Mouse (Mus musculus): ENCODE measurements at regions not wholly inside any gene's neighbourhood (a gene's known extent, or its start where the extent isn't known, plus 50 kb on each side); places are given as distances from the start of the nearest gene placed in this dataset.

DNA sequence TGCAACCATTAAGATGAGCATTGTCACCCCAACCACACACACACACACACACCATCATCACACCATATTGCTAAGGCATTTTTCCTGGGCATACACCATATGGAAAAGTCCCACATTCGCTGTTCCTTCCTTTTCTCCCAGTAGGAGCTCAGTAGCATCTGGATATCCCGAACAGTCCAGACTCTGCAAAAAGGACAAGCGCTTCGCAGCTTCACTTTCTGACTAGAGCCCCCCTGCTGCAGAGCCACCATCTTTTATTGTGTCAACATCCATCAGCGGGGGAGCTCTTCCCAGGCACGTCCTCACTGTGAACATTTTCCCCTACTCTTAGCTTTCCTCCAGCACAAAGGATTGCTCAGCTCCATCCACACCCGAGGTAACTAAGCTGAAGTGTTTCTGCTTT, 300.1 kb downstream of the Mat2b start:
- no peaks in the 10 kb centered on the region for H3K27me3 ChIP-seq (ENCODE audit: control insufficient read depth, insufficient read depth, low read length)
- H3K4me1 ChIP-seq (ENCODE audit: control insufficient read depth, insufficient read depth, low read length): no peaks in the 10 kb centered on the region
- ATAC-seq (ENCODE audit: low FRiP score) (peak; percentile 47; the same call in 1 of the 2 replicates), DNase-seq (ENCODE audit: low spot score, missing footprints) (no peak)
- H3K27ac ChIP-seq (ENCODE audit: low read depth, low read length): peak overlapping the region; percentile 46; the same call in 1 of the 2 replicates
- H3K4me3 ChIP-seq (ENCODE audit: low read depth, low read length): no peak overlapping the region
- no peak overlapping the region for H3K4me2 ChIP-seq
- H3K9me3 ChIP-seq (ENCODE audit: control insufficient read depth, low read length): no peaks in the 10 kb centered on the region
- H3K9ac ChIP-seq (ENCODE audit: low read length): no peak overlapping the region
- no peaks in the 10 kb centered on the region for H3K36me3 ChIP-seq (ENCODE audit: control insufficient read depth, insufficient read depth, low read length)
- WGBS: 41% methylated on average over 7 of the region's 7 CpGs

DNA sequence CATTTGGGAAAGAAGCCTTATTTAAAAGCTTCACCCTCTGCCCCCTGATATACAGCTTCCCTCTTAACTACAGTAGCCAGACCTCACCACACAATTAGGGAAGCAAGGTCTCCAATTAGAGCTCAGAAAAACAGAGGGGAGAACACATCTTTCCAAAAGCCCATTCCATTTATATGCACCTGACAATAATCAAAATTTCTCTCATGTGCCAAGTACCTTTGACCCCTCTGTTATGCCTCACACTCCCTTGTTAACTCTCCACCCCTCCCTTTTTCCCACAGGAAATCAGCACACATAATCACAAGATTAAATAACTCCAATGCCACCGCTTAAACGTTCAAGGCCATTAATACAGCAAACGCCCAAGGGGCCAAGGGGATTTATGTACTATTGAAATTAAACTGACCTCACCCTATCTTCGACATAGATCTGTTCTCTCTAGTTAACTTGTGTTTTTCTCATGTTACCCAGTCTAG, 300.7 kb downstream of the Mat2b start:
- Histone ChIP-seq H3K4me3 (ENCODE audit: low read depth, low read length) (no peak overlapping the region), H3K4me2 (no peak overlapping the region), H3K27ac (ENCODE audit: low read depth, low read length) (no peak overlapping the region), H3K4me1 (ENCODE audit: control insufficient read depth, insufficient read depth, low read length) (no peaks in the 10 kb centered on the region), H3K9ac (ENCODE audit: low read length) (no peak overlapping the region), H3K36me3 (ENCODE audit: control insufficient read depth, insufficient read depth, low read length) (no peaks in the 10 kb centered on the region), H3K27me3 (ENCODE audit: control insufficient read depth, insufficient read depth, low read length) (no peaks in the 10 kb centered on the region), H3K9me3 (ENCODE audit: control insufficient read depth, low read length) (no peaks in the 10 kb centered on the region)
- DNase-seq (ENCODE audit: low spot score, missing footprints) (no peak), ATAC-seq (ENCODE audit: low FRiP score) (peak; percentile 64; the same call in 1 of the 2 replicates)
- WGBS: 57% methylated on average over 4 of the region's 4 CpGs

DNA sequence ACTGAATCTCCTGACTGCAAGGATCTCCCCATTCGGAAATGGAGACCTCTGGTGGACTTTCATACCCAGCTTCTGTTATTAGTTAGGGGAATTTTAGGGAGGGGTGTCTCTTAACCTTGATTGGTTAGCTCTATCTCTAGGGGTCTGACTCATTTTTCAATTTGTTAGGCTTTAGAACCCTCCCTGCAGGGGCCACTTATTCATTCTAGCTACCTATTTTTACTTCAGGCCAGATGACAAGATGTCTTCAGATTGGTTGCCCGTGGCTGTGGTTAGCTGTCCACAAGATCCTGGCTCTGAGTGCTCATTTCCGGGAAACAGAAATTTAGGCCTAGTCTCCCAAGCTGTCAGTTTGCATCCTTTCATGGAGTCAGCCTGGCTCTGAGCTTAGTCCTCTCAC, 314.3 kb downstream of the Mat2b start:
- Histone ChIP-seq H3K9me3 (ENCODE audit: control insufficient read depth, low read length) (no peaks in the 10 kb centered on the region), H3K27me3 (ENCODE audit: control insufficient read depth, insufficient read depth, low read length) (no peaks in the 10 kb centered on the region), H3K4me3 (ENCODE audit: low read depth, low read length) (no peak overlapping the region), H3K36me3 (ENCODE audit: control insufficient read depth, insufficient read depth, low read length) (no peaks in the 10 kb centered on the region), H3K27ac (ENCODE audit: low read depth, low read length) (no peak overlapping the region), H3K9ac (ENCODE audit: low read length) (no peak overlapping the region), H3K4me1 (ENCODE audit: control insufficient read depth, insufficient read depth, low read length) (no peaks in the 10 kb centered on the region), H3K4me2 (no peak overlapping the region)
- 70% methylated on average over 3 of the region's 3 CpGs for WGBS
- ATAC-seq (ENCODE audit: low FRiP score) (no peak), DNase-seq (ENCODE audit: low spot score, missing footprints) (no peak)

DNA sequence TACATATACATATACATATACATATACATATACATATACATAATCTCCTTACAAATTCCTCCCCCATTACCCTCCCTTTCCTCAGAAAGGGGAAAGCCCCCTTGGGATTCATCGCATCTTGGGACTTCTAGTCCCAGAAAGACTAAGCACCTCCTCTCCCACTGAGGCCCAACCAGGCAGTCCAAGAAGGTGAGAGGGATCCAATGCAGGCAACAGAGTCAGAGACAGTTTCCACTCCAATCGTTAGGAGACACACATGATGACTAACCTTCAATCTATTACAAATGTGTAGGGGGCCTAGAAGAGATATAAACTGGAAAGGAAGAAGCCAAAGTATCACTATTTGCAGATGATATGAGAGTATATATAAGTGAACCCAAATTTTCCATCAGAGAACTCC, 323.3 kb downstream of the Mat2b start:
- ATAC-seq (ENCODE audit: low FRiP score) (no peak), DNase-seq (ENCODE audit: low spot score, missing footprints) (peak; percentile 79)
- no peak overlapping the region for H3K4me2 ChIP-seq
- H3K4me1 ChIP-seq (ENCODE audit: control insufficient read depth, insufficient read depth, low read length): no peaks in the 10 kb centered on the region
- no peaks in the 10 kb centered on the region for H3K9me3 ChIP-seq (ENCODE audit: control insufficient read depth, low read length)
- no peaks in the 10 kb centered on the region for H3K27me3 ChIP-seq (ENCODE audit: control insufficient read depth, insufficient read depth, low read length)
- no peak overlapping the region for H3K4me3 ChIP-seq (ENCODE audit: low read depth, low read length)
- 87% methylated on average over 2 of the region's 2 CpGs for WGBS
- no peak overlapping the region for H3K27ac ChIP-seq (ENCODE audit: low read depth, low read length)
- no peaks in the 10 kb centered on the region for H3K36me3 ChIP-seq (ENCODE audit: control insufficient read depth, insufficient read depth, low read length)
- H3K9ac ChIP-seq (ENCODE audit: low read length): no peak overlapping the region

DNA sequence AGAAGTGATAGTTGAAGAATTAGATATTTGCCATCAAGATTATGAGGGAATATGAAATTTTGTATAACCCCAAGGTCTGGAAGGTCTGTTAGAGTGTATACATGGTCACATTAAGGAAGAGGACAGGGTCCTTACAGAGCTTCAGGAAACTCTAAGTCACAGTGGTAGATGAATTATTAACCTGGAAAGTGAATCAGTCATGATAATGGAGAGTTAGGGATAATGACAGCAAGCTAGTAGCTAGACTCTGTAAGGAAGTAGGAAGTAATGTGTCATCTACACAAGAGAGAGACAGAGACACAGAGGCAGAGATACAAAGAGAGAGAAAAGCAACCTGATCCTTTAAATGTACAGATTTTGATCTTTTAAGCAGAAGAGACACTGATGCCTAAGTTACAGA, 328.4 kb downstream of the Mat2b start:
- H3K36me3 ChIP-seq (ENCODE audit: control insufficient read depth, insufficient read depth, low read length): no peaks in the 10 kb centered on the region
- no peak overlapping the region for H3K4me3 ChIP-seq (ENCODE audit: low read depth, low read length)
- H3K4me1 ChIP-seq (ENCODE audit: control insufficient read depth, insufficient read depth, low read length): no peaks in the 10 kb centered on the region
- H3K9ac ChIP-seq (ENCODE audit: low read length): no peak overlapping the region
- H3K9me3 ChIP-seq (ENCODE audit: control insufficient read depth, low read length): no peaks in the 10 kb centered on the region
- H3K27ac ChIP-seq (ENCODE audit: low read depth, low read length): no peak overlapping the region
- no peaks in the 10 kb centered on the region for H3K27me3 ChIP-seq (ENCODE audit: control insufficient read depth, insufficient read depth, low read length)
- ATAC-seq (ENCODE audit: low FRiP score) (no peak), DNase-seq (ENCODE audit: low spot score, missing footprints) (no peak)
- no peak overlapping the region for H3K4me2 ChIP-seq

GRCm38 (mm10) chr11:40362530-40363185, 332.3 kb downstream of the Mat2b start:
- Histone ChIP-seq H3K36me3 (ENCODE audit: control insufficient read depth, insufficient read depth, low read length) (no peaks in the 10 kb centered on the region), H3K9ac (ENCODE audit: low read length) (no peak overlapping the region), H3K27ac (ENCODE audit: low read depth, low read length) (no peak overlapping the region), H3K4me3 (ENCODE audit: low read depth, low read length) (no peak overlapping the region), H3K9me3 (ENCODE audit: control insufficient read depth, low read length) (no peaks in the 10 kb centered on the region), H3K4me2 (no peak overlapping the region), H3K27me3 (ENCODE audit: control insufficient read depth, insufficient read depth, low read length) (no peaks in the 10 kb centered on the region), H3K4me1 (ENCODE audit: control insufficient read depth, insufficient read depth, low read length) (no peaks in the 10 kb centered on the region)
- no peak for DNase-seq (ENCODE audit: low spot score, missing footprints)
- no peak for ATAC-seq (ENCODE audit: low FRiP score)
- 53% methylated on average over 2 of the region's 2 CpGs for WGBS

All from midbrain, embryonic 11.5 days (tissue).